Mouse (Mus musculus) left cerebral cortex, postnatal 4 days (tissue): ENCODE measurements at regions not wholly inside any gene's neighbourhood (a gene's known extent, or its start where the extent isn't known, plus 50 kb on each side); places are given as distances from the start of the nearest gene placed in this dataset.

Experiments
- DNase-seq: peaks from one replicate; pipeline ENCODE4 v3.0.0-alpha.2; 2022
- intact Hi-C: fragments of 180-260 bp; cut with DNase I; formaldehyde crosslinking; loops from one replicate; pipeline ENCODE4 v1.15.1; 2025

- intact Hi-C loops, result loop anchor here (5.0 kb wide), 1 partner anchor 205 kb away; no protein-coding TSS in a partner anchor
- no peak for DNase-seq
These were observed 55.8 kb upstream of the Pak3 start for GRCm38 (mm10) chrX:143462632-143463031.

GRCm38 (mm10) chrX:143448636-143449346 lies 54.7 kb upstream of the Chrdl1 start:
- DNase-seq, result peak; percentile 5

GRCm38 (mm10) chrX:143444581-143444980 lies 50.5 kb upstream of the Chrdl1 start:
- DNase-seq, result peak; percentile 16
- intact Hi-C loops, result loop anchor here (2.0 kb wide), 1 partner anchor 346 kb away; the partner anchor contains the start of gene Rtl9

More at GRCm38 (mm10) chrX:143448636-143449346, 54.7 kb upstream of the Chrdl1 start:
- intact Hi-C loops, result loop anchor here (5.0 kb wide), 1 partner anchor 631 kb away; no protein-coding TSS in a partner anchor
